Mouse (Mus musculus) forebrain, embryonic 16.5 days (tissue): ENCODE measurements at regions not wholly inside any gene's neighbourhood (a gene's known extent, or its start where the extent isn't known, plus 50 kb on each side); places are given as distances from the start of the nearest gene placed in this dataset.

Experiments
- ATAC-seq: fragments of 200-750 bp; cut with Nextera tagmentation; 2 replicates; pipeline ENCODE4 v1.8.0; 2017; ENCODE audit warnings: mild to moderate bottlenecking, moderate library complexity
- H3K27ac ChIP-seq: fragments of 300-500 bp; sonication (generic); 2 replicates; pipeline ENCODE4 v1.5.1; 2014; ENCODE audit warnings: low read length, control low read depth
- H3K27me3 ChIP-seq: fragments of 300-500 bp; sonication (generic); replicated peaks from 2 replicates; pipeline ENCODE4 v1.6.1; 2014; ENCODE audit warnings: low read length; ENCODE audit not compliant: control insufficient read depth, insufficient read depth
- H3K36me3 ChIP-seq: fragments of 300-500 bp; sonication (generic); 2 replicates; pipeline ENCODE4 v1.6.1; 2014; ENCODE audit not compliant: control insufficient read depth, insufficient read depth
- H3K4me1 ChIP-seq: fragments of 300-500 bp; sonication (generic); replicated peaks from 2 replicates; pipeline ENCODE4 v1.6.1; 2014; ENCODE audit warnings: low read length; ENCODE audit not compliant: control insufficient read depth, insufficient read depth
- H3K4me2 ChIP-seq: fragments of 300-500 bp; sonication (generic); 2 replicates; pipeline ENCODE4 v1.6.1; 2014; ENCODE audit warnings: mild to moderate bottlenecking, low read length, control low read depth
- H3K4me3 ChIP-seq: fragments of 300-500 bp; sonication (generic); replicated peaks from 2 replicates; pipeline ENCODE4 v1.5.1; 2014; ENCODE audit warnings: mild to moderate bottlenecking, low read length, control low read depth
- H3K9ac ChIP-seq: fragments of 300-500 bp; sonication (generic); replicated peaks from 2 replicates; pipeline ENCODE4 v1.6.1; 2014; ENCODE audit warnings: low read depth, low read length, control low read depth
- H3K9me3 ChIP-seq: fragments of 300-500 bp; sonication (generic); 2 replicates; pipeline ENCODE4 v1.6.1; 2016; ENCODE audit warnings: low read length; ENCODE audit not compliant: control insufficient read depth
- WGBS: fragments of 180-500 bp; shearing (Covaris S2); extraction: QIAGEN DNeasy Blood & Tissue Kit; methylation state at CpG from one replicate; pipeline ENCODE4 v1.1.7; 2014; 5-methylcytosine and 5-hydroxymethylcytosine counted together

DNA sequence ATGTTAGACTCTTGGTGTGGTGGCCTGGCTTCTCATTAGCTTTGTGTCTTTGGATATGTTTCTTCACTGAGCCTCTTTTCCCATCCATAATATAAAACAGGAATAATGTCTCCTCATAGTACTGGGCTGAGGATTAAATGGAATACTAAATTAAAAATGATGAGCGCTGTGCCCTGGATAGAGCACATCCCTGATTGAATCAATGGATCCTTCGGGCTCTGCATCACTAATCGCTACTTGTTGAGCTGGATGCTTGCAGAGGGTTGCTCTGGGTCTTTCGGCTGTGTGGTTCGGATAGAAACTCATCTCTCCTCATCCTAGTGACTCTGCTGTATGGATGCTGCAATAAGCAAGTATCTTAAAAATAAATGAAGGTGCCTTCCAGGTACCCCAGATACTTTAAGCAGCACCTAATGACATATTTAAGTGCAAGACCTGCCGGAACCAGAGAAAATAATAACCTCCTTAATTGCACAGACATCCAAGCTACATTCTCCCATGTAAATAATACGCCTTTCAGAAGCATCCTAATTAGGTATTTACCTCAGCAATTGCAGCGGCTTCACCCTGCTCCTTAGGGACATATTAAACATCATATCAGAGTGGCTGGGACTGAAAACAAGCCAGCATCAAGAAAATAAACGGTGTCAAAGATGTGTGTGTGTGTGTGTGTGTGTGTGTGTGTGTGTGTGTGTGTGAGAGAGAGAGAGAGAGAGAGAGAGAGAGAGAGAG is 56.5 kb upstream of the Slc24a4 start:
- WGBS, result 60% methylated on average over 9 of the region's 9 CpGs
- no peak for ATAC-seq

GRCm38 (mm10) chr12:102073540-102073939 is 55.0 kb upstream of the Slc24a4 start:
- Histone ChIP-seq H3K9ac (no peak overlapping the region), H3K27me3 (no peaks in the 10 kb centered on the region), H3K4me1 (no peaks in the 10 kb centered on the region), H3K36me3 (no peaks in the 10 kb centered on the region), H3K27ac (no peak overlapping the region), H3K4me3 (no peak overlapping the region), H3K4me2 (no peak overlapping the region), H3K9me3 (no peaks in the 10 kb centered on the region)
- 88% methylated on average over 3 of the region's 3 CpGs for WGBS
- ATAC-seq, result no peak

More for the DNA sequence above, 56.5 kb upstream of the Slc24a4 start:
- Histone ChIP-seq H3K27me3 (no peaks in the 10 kb centered on the region), H3K27ac (no peak overlapping the region), H3K4me1 (no peaks in the 10 kb centered on the region), H3K9me3 (no peaks in the 10 kb centered on the region), H3K9ac (no peak overlapping the region), H3K36me3 (no peaks in the 10 kb centered on the region), H3K4me2 (no peak overlapping the region), H3K4me3 (no peak overlapping the region)

GRCm38 (mm10) chr12:102076298-102076697 is 52.2 kb upstream of the Slc24a4 start:
- H3K4me1 ChIP-seq, result no peaks in the 10 kb centered on the region
- no peak overlapping the region for H3K4me2 ChIP-seq
- H3K27me3 ChIP-seq, result no peaks in the 10 kb centered on the region
- peak; percentile 54; the same call in 1 of the 2 replicates for ATAC-seq
- H3K9me3 ChIP-seq, result no peaks in the 10 kb centered on the region
- H3K27ac ChIP-seq, result no peak overlapping the region
- H3K9ac ChIP-seq, result no peak overlapping the region
- WGBS, result 56% methylated on average over 5 of the region's 5 CpGs
- H3K36me3 ChIP-seq, result no peaks in the 10 kb centered on the region
- no peak overlapping the region for H3K4me3 ChIP-seq
